ENCODE assay signal across 8 mouse cellular contexts in the genomic region with DNA sequence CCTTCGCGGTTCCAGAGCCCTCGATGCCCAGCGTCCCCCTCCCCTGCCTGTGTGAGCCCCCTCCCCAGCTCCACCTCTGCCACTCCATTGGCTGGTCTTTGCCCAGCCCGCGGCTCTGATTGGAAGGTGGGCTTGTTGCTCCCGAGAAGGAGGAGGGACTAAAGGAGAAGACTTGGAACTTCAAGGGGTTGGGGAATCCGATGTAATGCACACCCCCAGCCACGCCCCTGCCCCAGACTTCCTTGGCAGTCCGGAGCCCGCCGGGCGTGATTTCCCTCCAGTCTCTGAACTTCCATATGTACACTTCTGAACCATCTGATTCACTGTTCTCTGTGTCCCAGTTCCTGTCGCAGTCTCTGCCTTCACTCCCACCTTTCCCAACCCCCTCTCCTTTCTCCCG. TPM values are rescaled to one million over a fixed set of nuclear protein-coding genes. Genes with fewer than 3 reads are reported as not detected.
DNase-seq lines count a peak whose midpoint lies in the region; ATAC-seq and TF ChIP-seq lines count a peak whose summit lies in the region.

Gene Hif3a, minus strand, starts transcription at position 39 of the 400 bp plus-strand sequence.

- H3K27ac ChIP-seq in forebrain, postnatal 0 days (ENCODE audit: low read depth, low read length), result 0 out of 2 replicates have a peak within 1 kb of the TSS, but pooled peaks have one; percentile 35
- no peak within 1 kb of the TSS for H3K27ac ChIP-seq in hindbrain, embryonic 13.5 days
- peak within 1 kb of the TSS; percentile 82 for H3K27ac ChIP-seq in limb, embryonic 10.5 days
- H3K27ac ChIP-seq in midbrain, embryonic 11.5 days (ENCODE audit: low read depth, low read length), result no peak within 1 kb of the TSS

- peak; percentile 92 for ATAC-seq in forebrain, postnatal 0 days
- peak; percentile 82 for ATAC-seq in hindbrain, embryonic 13.5 days (ENCODE audit: low FRiP score)
- ATAC-seq in midbrain, embryonic 11.5 days (ENCODE audit: low FRiP score), result peak; percentile 90

- no peaks in the 10 kb centered on the region; the same call in 1 of the 2 replicates for H3K27me3 ChIP-seq in forebrain, postnatal 0 days (ENCODE audit: insufficient read depth, low read length)
- H3K27me3 ChIP-seq in hindbrain, embryonic 13.5 days, result peaks cover 27% of the 10 kb centered on the region
- H3K27me3 ChIP-seq in limb, embryonic 10.5 days (ENCODE audit: low read depth, poor library complexity, severe bottlenecking), result peaks cover 13% of the 10 kb centered on the region; the same call in 1 of the 2 replicates
- peaks cover 9% of the 10 kb centered on the region for H3K27me3 ChIP-seq in midbrain, embryonic 11.5 days (ENCODE audit: control insufficient read depth, insufficient read depth, low read length)

- DNase-seq in ES-CJ7 (ENCODE audit: low read depth, low spot score) (peak; percentile 86), adipocyte (ENCODE audit: low spot score) (peak; percentile 13)
- peak; percentile 86 for DNase-seq in forebrain, postnatal 0 days
- peak; percentile 86 for DNase-seq in limb, embryonic 10.5 days (ENCODE audit: low spot score)
- DNase-seq in midbrain, embryonic 11.5 days (ENCODE audit: low spot score, missing footprints), result peak; percentile 95
- DNase-seq in testis, postnatal 14 days (ENCODE audit: low spot score), result peak; percentile 65
- no peak for DNase-seq in spleen, postnatal 14 days (ENCODE audit: low spot score in 2 of 2)

- WGBS in forebrain, postnatal 0 days, result under 1% methylated on average over 15 of the region's 15 CpGs
- WGBS in hindbrain, embryonic 13.5 days, result 0% methylated on average over 15 of the region's 15 CpGs
- WGBS in limb, embryonic 10.5 days, result 1% methylated on average over 15 of the region's 15 CpGs
- WGBS in midbrain, embryonic 11.5 days, result under 1% methylated on average over 15 of the region's 15 CpGs

- H3K4me3 ChIP-seq in forebrain, postnatal 0 days (ENCODE audit: low read depth, low read length), result peak within 1 kb of the TSS; percentile 43
- peak within 1 kb of the TSS; percentile 42 for H3K4me3 ChIP-seq in hindbrain, embryonic 13.5 days
- H3K4me3 ChIP-seq in limb, embryonic 10.5 days, result peak within 1 kb of the TSS; percentile 59
- peak within 1 kb of the TSS; percentile 27 for H3K4me3 ChIP-seq in midbrain, embryonic 11.5 days (ENCODE audit: low read depth, low read length)

- H3K9me3 ChIP-seq in forebrain, postnatal 0 days (ENCODE audit: low read length), result no peaks in the 10 kb centered on the region
- no peaks in the 10 kb centered on the region for H3K9me3 ChIP-seq in hindbrain, embryonic 13.5 days
- no peaks in the 10 kb centered on the region for H3K9me3 ChIP-seq in limb, embryonic 10.5 days (replicated peaks)
- H3K9me3 ChIP-seq in midbrain, embryonic 11.5 days (ENCODE audit: control insufficient read depth, low read length), result no peaks in the 10 kb centered on the region

- peak within 1 kb of the TSS; percentile 68 for H3K4me2 ChIP-seq in forebrain, postnatal 0 days (ENCODE audit: low read depth)
- H3K4me2 ChIP-seq in hindbrain, embryonic 13.5 days, result peak within 1 kb of the TSS; percentile 60
- H3K4me2 ChIP-seq in midbrain, embryonic 11.5 days, result peak within 1 kb of the TSS; percentile 60

- TF ChIP-seq CTCF in forebrain, postnatal 0 days (IDR thresholded peaks at IDR 0.05; ENCODE audit: low read depth), result no peak

- H3K9ac ChIP-seq in forebrain, postnatal 0 days, result peak within 1 kb of the TSS; percentile 45
- H3K9ac ChIP-seq in hindbrain, embryonic 13.5 days, result peak within 1 kb of the TSS; percentile 43
- peak within 1 kb of the TSS; percentile 25; the same call in 1 of the 2 replicates for H3K9ac ChIP-seq in midbrain, embryonic 11.5 days (ENCODE audit: low read length)

- no peaks in the 10 kb centered on the region for H3K36me3 ChIP-seq in forebrain, postnatal 0 days (ENCODE audit: insufficient read depth)
- H3K36me3 ChIP-seq in hindbrain, embryonic 13.5 days, result no peaks in the 10 kb centered on the region
- H3K36me3 ChIP-seq in limb, embryonic 10.5 days, result no peaks in the 10 kb centered on the region
- H3K36me3 ChIP-seq in midbrain, embryonic 11.5 days (ENCODE audit: control insufficient read depth, insufficient read depth, low read length), result no peaks in the 10 kb centered on the region

- H3K4me1 ChIP-seq in forebrain, postnatal 0 days (ENCODE audit: insufficient read depth), result peaks cover 15% of the 10 kb centered on the region; the same call in 1 of the 2 replicates
- H3K4me1 ChIP-seq in hindbrain, embryonic 13.5 days (replicated peaks), result peaks cover 43% of the 10 kb centered on the region
- peaks cover 54% of the 10 kb centered on the region for H3K4me1 ChIP-seq in limb, embryonic 10.5 days
- H3K4me1 ChIP-seq in midbrain, embryonic 11.5 days (ENCODE audit: control insufficient read depth, insufficient read depth, low read length), result peaks cover 11% of the 10 kb centered on the region

RNA-seq across cellular contexts. Expression of gene Hif3a, which starts in this region (rescaled TPM):
- 7.2 and 12.2 TPM in 2 replicates for total RNA-seq in forebrain, postnatal 0 days (2014; rRNA removed)
- polyA plus RNA-seq in forebrain, postnatal 0 days (2015; fragmentation: Nextera tagmentation; extraction: Ambion mirVana), result 1.1 and 2.0 TPM in 2 replicates
- 2.8 and 2.9 TPM in 2 replicates for polyA plus RNA-seq in hindbrain, embryonic 13.5 days (2015; fragmentation: Nextera tagmentation; extraction: Ambion mirVana)
- 5.9 and 7.4 TPM in 2 replicates for polyA plus RNA-seq in limb, embryonic 10.5 days (2016; fragmentation: Nextera tagmentation; extraction: Ambion mirVana)
- polyA plus RNA-seq in midbrain, embryonic 11.5 days (2014; fragmentation: Nextera tagmentation; extraction: Ambion mirVana), result 3.9 and 5.2 TPM in 2 replicates

Comparison
In these comparisons a context has a peak if more than half of its experiments do, and no peak if none do; other contexts are left out.
1. DNase-seq: peak in ES-CJ7 (single experiment), adipocyte (single experiment), forebrain, postnatal 0 days (single experiment), limb, embryonic 10.5 days (single experiment), midbrain, embryonic 11.5 days (single experiment) and testis, postnatal 14 days (single experiment); none in spleen, postnatal 14 days (0 of 2).
2. H3K27ac ChIP-seq: peak in forebrain, postnatal 0 days (single experiment) and limb, embryonic 10.5 days (single experiment); none in hindbrain, embryonic 13.5 days (single experiment) and midbrain, embryonic 11.5 days (single experiment).
3. Peak in every context shown above with its lines, with median percentiles within 50 percentile points of each other: ATAC-seq, H3K4me2 ChIP-seq, H3K4me3 ChIP-seq and H3K9ac ChIP-seq.